Mouse (Mus musculus) thymus, adult 2 months (tissue): Measurements from ENCODE around the gene Olfml2a. TPM values are rescaled to one million over a fixed set of nuclear protein-coding genes. Genes with fewer than 3 reads are reported as not detected.
A peak's percentile ranks its signal among the peaks of the same experiment; 100 is the strongest.

Source experiments
- DNase-seq: peaks from one replicate; pipeline ENCODE4 v3.0.0; 2021
- H3K27ac ChIP-seq: fragments of 200-500 bp; 2 replicates; pipeline ENCODE4 v1.5.1; 2012; ENCODE audit warnings: low read length, control low read depth; ENCODE audit not compliant: control insufficient read depth, insufficient read depth
- H3K27me3 ChIP-seq: fragments of 200-500 bp; 2 replicates; pipeline ENCODE4 v1.6.1; 2012; ENCODE audit warnings: mild to moderate bottlenecking, low read length, moderate library complexity, mixed read lengths; ENCODE audit not compliant: control insufficient read depth, insufficient read depth
- H3K36me3 ChIP-seq: fragments of 200-500 bp; 2 replicates; pipeline ENCODE4 v1.6.1; 2012; ENCODE audit warnings: mild to moderate bottlenecking, low read length, moderate library complexity; ENCODE audit not compliant: control insufficient read depth, insufficient read depth
- H3K4me1 ChIP-seq: fragments of 200-500 bp; replicated peaks from 2 replicates; pipeline ENCODE4 v1.6.1; 2012; ENCODE audit warnings: low read length; ENCODE audit not compliant: control insufficient read depth, insufficient read depth
- H3K4me3 ChIP-seq: fragments of 200-500 bp; 2 replicates; pipeline ENCODE4 v1.5.1; 2012; ENCODE audit warnings: mild to moderate bottlenecking, low read length, control low read depth, moderate library complexity; ENCODE audit not compliant: control insufficient read depth, insufficient read depth
- CTCF ChIP-seq: fragments of 200-500 bp; IDR thresholded peaks from 2 replicates; pipeline ENCODE4 v1.5.1; 2012; ENCODE audit warnings: mild to moderate bottlenecking, control low read depth, low read length, moderate library complexity, borderline replicate concordance; ENCODE audit not compliant: control insufficient read depth, poor library complexity, insufficient read depth; ENCODE audit errors: extremely low read depth
- POLR2A ChIP-seq: fragments of 200-500 bp; IDR thresholded peaks from 2 replicates; pipeline ENCODE4 v1.6.1; 2012; ENCODE audit warnings: mild to moderate bottlenecking, low read length, control low read depth, moderate library complexity; ENCODE audit not compliant: control insufficient read depth, poor library complexity, insufficient read depth; ENCODE audit errors: extremely low read depth
- WGBS: fragments of 180-500 bp; shearing (Covaris S2); methylation state at CpG from one replicate; pipeline ENCODE4 v1.1.7; 2018; 5-methylcytosine and 5-hydroxymethylcytosine counted together
- polyA plus RNA-seq: library from polyadenylated mRNA; depleted of rRNA; stranded (reverse); fragments of >200 nt; gene quantifications from 2 replicates; pipeline ENCODE4 v1.2.3, GENCODE M21; 2012

Gene Olfml2a
- polyA plus RNA-seq, 1 experiment, result 5.0 TPM

GRCm38 (mm10) chr2:38999910-39000586, 68.3 kb downstream of the Olfml2a start:
- TF ChIP-seq CTCF, result no peak
- no peak for TF ChIP-seq POLR2A
- no peak for DNase-seq
- no peaks in the 10 kb centered on the region for H3K27me3 ChIP-seq
- no peak overlapping the region for H3K4me3 ChIP-seq
- H3K36me3 ChIP-seq, result peaks cover 29% of the 10 kb centered on the region
- H3K4me1 ChIP-seq, result peaks cover 16% of the 10 kb centered on the region
- WGBS, result 89% methylated on average over 8 of the region's 8 CpGs
- H3K27ac ChIP-seq, result no peak overlapping the region

- H3K4me3 ChIP-seq, result no peak overlapping the region
- WGBS, result 91% methylated on average over 4 of the region's 4 CpGs
- peaks cover 29% of the 10 kb centered on the region for H3K36me3 ChIP-seq
- no peaks in the 10 kb centered on the region for H3K27me3 ChIP-seq
- no peak for DNase-seq
- H3K27ac ChIP-seq, result no peak overlapping the region
- H3K4me1 ChIP-seq, result peaks cover 16% of the 10 kb centered on the region
- no peak for TF ChIP-seq POLR2A
- no peak for TF ChIP-seq CTCF
Measured at GRCm38 (mm10) chr2:39000587-39000919, 68.8 kb downstream of the Olfml2a start.

GRCm38 (mm10) chr2:39001866-39002265, 70.1 kb downstream of the Olfml2a start:
- TF ChIP-seq POLR2A (no peak), CTCF (no peak)
- Histone ChIP-seq H3K27me3 (no peaks in the 10 kb centered on the region), H3K36me3 (peaks cover 29% of the 10 kb centered on the region), H3K4me3 (no peak overlapping the region), H3K27ac (no peak overlapping the region), H3K4me1 (peaks cover 18% of the 10 kb centered on the region)
- no peak for DNase-seq
- WGBS, result 90% methylated on average over 3 of the region's 3 CpGs

- no peak for TF ChIP-seq CTCF
- TF ChIP-seq POLR2A, result no peak
- H3K36me3 ChIP-seq, result peaks cover 29% of the 10 kb centered on the region
- H3K27me3 ChIP-seq, result no peaks in the 10 kb centered on the region
- no peak for DNase-seq
- H3K4me1 ChIP-seq, result peaks cover 15% of the 10 kb centered on the region
- H3K4me3 ChIP-seq, result no peak overlapping the region
- H3K27ac ChIP-seq, result no peak overlapping the region
- 66% methylated on average over 8 of the region's 8 CpGs for WGBS
Measured at GRCm38 (mm10) chr2:39003106-39003505, 71.3 kb downstream of the Olfml2a start.

GRCm38 (mm10) chr2:39003512-39003911, 71.7 kb downstream of the Olfml2a start:
- peaks cover 15% of the 10 kb centered on the region for H3K4me1 ChIP-seq
- WGBS, result 80% methylated on average over 5 of the region's 5 CpGs
- no peak for TF ChIP-seq CTCF
- no peak for TF ChIP-seq POLR2A

GRCm38 (mm10) chr2:39004372-39004771, 72.6 kb downstream of the Olfml2a start:
- TF ChIP-seq POLR2A (no peak), CTCF (no peak)
- Histone ChIP-seq H3K4me3 (peak overlapping the region; percentile 91), H3K27me3 (no peaks in the 10 kb centered on the region), H3K27ac (no peak overlapping the region), H3K36me3 (peaks cover 29% of the 10 kb centered on the region), H3K4me1 (peaks cover 15% of the 10 kb centered on the region)
- peak; percentile 21 for DNase-seq
- WGBS, result 0% methylated on average over 11 of the region's 11 CpGs

More at GRCm38 (mm10) chr2:39003512-39003911, 71.7 kb downstream of the Olfml2a start:
- DNase-seq, result no peak
- Histone ChIP-seq H3K27me3 (no peaks in the 10 kb centered on the region), H3K4me3 (no peak overlapping the region), H3K36me3 (peaks cover 29% of the 10 kb centered on the region), H3K27ac (no peak overlapping the region)

GRCm38 (mm10) chr2:39004880-39005435, 73.2 kb downstream of the Olfml2a start, which contains the start of gene Arpc5l:
Gene Arpc5l, plus strand, starts transcription at chr2:39005348.
- peaks cover 15% of the 10 kb centered on the region for H3K4me1 ChIP-seq
- H3K36me3 ChIP-seq, result peaks cover 29% of the 10 kb centered on the region
- H3K27ac ChIP-seq, result peak within 1 kb of the TSS; percentile 6; the same call in 1 of the 2 replicates
- WGBS, result under 1% methylated on average over 58 of the region's 58 CpGs
- TF ChIP-seq POLR2A (peak; percentile 47; the same call in 1 of the 2 replicates), CTCF (0 out of 2 replicates have a peak, but pooled peaks have one; percentile 30)
- DNase-seq, result peak; percentile 91
- peak within 1 kb of the TSS; percentile 91 for H3K4me3 ChIP-seq
- H3K27me3 ChIP-seq, result no peaks in the 10 kb centered on the region
